Mouse (Mus musculus) induced T-regulatory cell, adult 2 months (primary cell): ENCODE measurements at regions not wholly inside any gene's neighbourhood (a gene's known extent, or its start where the extent isn't known, plus 50 kb on each side); places are given as distances from the start of the nearest gene placed in this dataset.

Source experiments
- DNase-seq: peaks from one replicate; pipeline ENCODE4 v3.0.0-alpha.2; 2012; ENCODE audit warnings: low read depth

DNA sequence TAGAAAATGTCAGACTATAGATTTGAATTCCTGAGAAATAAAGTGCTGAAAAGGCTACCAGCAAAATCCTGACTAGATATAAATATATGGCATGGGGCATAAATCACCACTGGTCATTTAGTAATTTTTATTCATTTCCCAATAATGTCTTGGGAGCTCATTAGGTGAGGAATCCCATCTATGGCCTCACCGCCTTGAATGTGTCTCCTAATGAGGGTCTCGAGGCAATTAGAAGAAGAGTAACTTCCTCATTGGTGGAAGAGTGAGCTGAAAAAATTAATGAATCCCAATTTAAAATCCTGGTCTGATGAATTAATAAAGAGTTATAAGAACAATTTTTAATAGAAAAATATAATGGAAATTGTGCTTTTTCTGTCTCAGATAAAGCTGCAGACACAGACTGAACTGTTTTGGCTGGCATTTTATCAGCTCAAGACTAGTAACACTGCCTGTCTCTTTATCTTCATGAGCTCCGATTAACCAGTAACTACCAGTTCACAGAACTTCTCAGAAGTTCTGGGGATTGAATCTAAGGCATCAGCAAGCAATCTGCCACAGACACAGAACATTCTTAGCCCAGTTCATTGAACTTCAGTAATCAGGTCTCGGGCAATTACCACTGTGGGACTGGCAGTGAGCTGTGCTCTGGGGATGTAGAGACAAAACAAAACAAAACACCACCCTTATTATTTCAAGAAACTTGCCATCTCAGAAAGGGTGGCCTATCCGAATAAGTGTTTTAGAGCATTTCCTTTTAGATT is 170.7 kb downstream of the Plpp3 start:
- no peak for DNase-seq

DNA sequence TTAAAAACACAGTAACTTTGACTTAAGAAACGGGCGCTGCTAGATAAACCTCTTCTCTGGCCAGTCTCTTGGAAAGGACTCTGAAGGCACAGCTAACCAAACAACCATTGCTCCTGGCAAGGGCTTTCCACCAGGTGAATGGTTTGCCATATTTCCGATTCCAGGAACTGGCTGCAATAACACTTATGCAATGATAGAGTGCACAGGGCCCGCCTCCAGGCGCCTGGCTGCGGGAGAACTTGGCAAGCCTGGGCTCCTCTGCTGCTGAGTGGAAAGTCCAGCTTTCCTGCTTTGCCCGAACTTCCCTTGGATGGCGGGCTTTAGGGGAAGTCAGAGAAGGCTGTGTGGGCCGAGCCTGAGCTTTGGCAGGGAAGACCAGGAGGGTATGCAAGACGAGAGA is 171.6 kb downstream of the Plpp3 start:
- DNase-seq: no peak

DNA sequence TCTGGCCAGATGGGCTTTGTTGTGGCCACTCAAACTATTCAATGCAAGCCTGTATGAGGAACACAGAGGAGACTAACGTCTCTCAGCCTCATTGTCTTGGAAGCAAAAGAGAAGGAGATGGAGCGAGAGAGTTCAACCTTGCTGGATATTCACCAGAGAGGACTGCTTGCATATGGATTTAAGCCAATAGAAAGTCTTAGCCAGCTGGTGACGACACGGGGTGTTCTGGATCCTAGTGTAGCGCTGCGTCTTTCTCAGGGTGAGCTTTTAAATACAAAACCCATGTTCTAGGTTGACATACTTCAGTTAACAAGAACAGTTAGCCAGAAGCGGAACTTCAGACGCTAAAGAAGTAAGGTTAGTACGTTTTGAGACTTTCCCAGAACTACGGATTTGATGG is 174.9 kb downstream of the Plpp3 start:
- no peak for DNase-seq

DNA sequence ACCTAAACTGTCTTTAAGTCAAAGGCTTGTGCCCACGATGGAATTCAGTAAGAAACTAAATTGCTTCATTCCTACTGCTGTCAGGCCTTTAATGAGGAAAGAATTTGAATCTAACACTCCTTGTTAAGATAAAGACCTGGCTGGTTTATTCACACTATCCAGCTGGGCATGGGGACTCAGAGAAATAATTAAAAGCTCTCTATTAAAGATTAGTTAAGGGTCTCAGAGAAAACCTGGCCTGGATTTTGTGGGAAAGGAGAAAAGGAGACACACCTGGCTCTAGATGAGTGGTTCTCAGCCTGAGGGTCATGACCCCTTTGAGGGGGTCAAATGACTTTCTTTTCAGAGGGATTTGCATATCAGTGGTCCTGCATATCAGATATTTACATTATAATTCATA is 178.7 kb downstream of the Plpp3 start:
- DNase-seq: no peak

DNA sequence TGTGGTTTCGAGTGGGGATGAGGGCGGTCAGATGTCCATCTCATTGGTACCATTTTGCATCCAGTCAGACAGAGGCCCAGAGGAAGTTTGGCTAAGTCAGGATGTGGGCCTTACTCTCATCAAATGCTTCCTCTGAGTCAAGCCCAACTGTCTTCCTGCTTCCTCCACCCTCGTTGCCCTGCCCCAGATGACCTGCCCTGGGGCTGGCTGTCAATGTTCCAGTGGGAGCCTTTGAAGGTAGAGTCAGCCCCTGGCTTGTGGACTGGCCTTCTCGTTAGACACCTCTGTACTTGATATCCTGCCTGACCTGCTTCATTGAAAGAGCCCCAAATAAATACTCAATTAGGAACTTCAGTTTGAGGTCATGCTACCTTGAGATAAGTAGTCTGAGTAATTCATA is 179.4 kb downstream of the Plpp3 start:
- DNase-seq: no peak

DNA sequence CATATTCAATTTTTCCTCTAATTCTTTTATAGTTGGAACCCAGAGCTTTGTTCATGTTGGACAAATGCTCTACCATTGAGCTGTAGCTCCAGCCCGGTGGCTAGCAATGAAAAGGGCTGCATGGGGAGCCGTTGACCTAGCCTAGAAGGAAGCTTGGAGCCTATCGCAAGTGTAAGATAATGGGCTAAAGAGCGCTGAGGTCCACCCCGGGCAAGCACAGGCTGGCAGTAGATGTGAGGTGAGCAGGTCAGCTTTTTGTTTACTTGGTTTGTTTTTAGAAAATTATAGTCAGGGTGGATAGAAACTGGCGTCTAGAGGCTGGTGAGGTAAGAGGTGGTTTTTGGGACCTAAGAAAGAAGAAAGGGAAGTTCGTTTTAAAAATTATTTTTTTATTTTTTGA is 181.0 kb downstream of the Plpp3 start:
- DNase-seq: no peak

DNA sequence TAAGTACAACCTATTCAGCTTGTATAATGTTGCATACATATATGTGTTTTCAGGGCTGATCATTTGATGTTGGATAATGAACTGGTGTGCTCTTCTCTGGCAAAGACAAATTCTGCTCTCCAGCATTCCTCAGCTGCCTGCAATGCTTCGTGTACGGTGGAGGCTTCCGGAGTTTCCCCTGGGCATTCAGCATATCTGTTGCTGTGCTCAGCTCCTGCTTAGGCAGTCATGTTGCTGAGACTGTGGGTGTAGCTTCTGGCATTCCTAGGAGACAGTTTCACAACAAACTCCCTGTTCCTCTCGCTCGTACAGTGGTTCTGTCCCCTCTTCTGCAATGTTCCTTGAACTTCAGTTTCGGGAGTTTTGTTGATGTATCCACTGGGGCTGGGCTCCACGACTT is 181.7 kb downstream of the Plpp3 start:
- no peak for DNase-seq

DNA sequence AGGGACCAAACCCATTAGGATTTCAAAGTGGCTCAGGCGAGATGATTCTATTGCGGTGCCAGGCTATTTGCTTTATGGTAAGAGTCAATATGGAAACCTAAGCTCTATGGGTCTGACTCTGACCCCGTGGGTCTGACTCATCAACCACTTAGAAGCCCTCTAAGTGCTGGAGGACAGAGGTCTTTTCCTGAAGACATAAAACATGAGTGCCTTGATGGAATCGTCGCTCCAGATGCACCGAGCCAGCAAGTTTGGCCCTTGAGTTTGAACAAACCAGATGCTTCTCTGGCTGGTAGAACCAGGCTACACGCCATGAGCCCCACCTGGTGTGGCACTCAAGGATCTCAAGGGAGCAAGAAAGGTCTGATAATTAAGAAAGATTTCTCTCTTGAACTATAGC is 184.1 kb downstream of the Plpp3 start:
- DNase-seq: no peak

DNA sequence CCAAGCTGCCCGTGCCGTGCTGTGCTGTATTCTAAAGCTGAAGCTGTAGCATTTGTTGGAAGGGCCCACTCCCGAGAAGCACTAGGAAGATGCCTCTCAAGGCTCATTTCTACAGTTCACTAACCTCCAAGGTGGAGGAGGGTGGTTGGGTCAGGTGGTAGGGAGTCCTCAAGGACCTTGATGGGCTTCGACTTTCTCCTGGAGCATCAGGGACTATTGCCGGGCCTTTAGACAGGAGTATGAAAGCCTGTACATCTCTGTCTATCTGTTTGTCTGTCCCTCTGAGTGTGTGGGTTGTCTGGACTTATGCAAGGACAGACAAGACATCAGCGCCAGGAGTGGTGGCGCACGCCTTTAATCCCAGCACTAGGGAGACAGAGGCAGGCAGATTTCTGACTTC is 189.7 kb downstream of the Plpp3 start:
- DNase-seq: no peak

DNA sequence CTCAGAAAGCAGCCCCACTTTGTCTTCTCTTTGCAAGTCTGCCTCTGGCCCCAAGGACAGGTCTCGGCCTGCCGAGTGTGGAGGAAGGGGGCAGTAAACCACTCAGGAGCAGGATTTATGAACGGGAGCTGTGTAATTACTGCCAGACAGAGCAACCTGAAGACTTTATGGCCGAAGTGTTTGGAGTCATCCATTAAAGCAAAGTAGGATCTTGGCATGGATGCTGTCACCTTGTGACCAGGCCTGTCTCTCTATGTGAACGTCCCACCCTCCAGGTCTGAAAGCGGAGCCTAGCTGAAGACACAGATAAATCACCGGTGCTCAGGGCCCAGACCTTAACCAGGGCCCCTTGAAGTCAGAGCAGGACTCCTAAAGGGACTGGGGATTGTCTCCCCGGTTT is 190.8 kb downstream of the Plpp3 start:
- no peak for DNase-seq

DNA sequence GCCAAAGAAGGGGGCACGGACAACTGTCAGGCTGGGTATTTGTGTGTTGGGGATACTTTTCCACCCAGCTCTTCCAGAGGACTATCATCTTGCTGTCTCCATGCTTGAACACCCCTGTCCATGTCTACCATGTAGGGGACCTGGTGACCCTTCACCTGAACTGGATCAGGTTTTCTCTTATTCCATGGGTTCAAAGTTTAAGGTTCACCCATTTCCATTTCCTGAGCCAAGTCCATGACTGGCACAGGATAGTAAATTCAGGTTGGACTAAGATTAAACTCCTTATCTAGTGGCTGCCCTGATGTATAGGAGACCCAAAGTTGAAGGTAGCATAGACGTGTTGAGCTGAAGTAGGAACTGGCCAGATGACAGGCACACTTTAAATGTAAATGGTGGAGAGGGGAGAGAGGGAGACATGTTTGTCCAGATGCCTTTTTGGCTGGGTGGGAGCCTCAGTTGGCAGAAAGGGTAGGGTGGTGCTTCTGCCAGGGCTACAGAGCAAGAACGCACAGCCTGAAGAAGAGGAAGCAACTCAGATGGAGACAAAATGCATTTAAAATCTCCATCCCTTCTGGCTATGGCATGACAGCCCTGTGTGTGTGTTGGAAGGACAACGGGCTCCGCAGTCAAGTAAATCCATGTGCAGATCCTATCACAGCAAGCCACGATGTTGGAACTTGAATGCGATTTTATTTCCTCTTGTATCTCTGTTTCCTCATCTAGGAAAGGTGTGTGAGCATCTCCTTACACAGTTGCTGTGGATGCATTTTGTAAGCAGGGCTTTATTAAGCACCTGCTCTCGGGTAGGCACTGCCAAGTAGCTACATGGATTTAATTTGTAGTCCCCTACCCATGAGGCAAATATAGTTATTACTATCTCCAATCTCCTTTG is 192.4 kb downstream of the Plpp3 start:
- DNase-seq: no peak

DNA sequence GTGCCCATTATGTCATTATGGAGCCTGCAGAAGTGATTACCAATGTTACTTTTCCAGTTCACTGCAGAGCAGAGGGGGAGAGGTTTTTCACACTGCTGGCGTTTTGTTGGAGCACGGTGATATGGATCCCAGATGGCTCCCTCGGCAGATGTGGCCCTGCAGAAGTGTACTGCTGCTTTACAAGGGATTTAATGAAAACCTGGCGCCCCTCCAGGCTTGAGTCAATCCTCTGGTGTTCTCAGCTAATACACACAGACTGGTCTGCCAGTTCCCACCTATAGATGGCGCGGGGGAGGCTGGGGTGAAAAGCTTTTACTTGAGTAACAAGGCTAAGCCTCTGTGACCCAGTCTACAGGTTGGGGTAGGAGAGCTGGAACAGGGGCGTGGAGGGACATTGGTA is 195.2 kb downstream of the Plpp3 start:
- DNase-seq: no peak

DNA sequence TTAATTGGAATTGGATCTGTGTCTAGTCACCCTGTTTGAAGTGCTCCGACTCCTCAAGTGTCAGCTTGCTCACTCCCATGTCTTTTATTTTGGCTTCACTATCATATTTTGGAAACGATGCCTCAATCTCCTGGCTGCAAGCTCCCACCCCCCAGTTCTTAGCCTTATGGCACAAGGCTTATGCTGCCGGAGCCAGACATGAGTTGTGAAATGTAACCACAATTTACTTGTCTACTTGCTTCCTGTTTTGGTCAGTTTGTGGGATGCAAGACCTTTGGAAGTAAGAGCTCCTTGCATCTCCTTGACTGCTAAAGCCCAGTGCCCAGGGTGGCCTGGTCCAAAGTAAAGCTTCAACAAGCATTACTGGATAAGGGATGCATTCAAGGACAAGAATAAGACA is 195.8 kb downstream of the Plpp3 start:
- no peak for DNase-seq

DNA sequence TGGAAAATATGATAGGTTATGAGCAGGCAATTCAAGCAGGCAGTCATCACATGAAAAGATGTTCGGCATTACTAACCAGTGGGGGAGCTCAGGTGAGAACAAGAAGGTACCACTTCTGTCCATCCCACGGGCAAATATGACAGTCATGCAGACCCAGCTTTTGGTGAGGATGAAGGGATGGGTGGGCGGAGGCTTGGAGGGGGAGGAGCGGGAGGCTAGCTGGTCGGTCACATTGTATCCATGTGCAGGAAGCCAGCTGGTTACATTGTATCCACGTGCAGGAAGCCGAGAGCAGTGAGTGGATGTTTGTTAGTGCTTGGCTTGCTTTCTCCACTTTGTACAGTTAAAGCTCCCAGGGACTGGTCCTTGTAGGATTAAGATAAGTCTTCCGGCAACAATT is 196.9 kb downstream of the Plpp3 start:
- DNase-seq: no peak

DNA sequence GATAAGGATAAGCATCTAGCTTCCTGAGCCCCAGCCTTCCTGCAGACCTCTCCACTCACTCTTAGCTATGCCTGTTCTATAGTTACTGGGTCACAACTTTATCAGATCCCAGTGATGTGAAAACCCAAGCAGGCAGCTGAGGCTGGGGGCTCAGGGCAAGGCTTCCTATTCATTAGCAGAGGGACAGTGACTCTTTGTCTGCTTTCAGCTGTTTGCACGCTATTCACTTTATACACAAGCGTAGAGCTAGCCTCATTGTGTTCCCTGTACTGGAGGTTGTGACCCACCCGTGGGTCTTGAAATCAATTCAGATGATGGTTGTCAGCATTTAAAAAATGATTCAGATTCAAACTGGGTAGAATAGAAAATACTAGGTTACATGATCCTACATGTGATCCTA is 199.5 kb downstream of the Plpp3 start:
- DNase-seq: no peak

DNA sequence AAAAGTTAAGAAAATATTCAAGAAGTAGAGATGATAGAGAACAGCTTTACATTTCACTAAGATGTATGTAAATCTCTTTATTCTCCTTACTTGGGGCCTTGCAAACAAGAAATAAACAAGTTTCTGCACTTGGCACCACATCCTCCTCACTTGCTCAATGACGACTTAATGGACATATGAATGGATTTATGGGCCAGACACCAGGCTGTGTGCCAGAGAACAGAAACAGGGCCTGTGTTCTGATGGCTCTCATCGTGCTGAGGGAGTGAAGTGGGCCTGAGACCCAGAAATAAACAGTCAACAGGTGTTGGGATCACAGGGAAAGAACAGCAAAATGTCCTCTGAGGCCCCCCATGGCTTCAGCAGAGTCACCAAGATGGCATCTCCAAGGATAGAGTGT is 201.6 kb downstream of the Plpp3 start:
- no peak for DNase-seq

DNA sequence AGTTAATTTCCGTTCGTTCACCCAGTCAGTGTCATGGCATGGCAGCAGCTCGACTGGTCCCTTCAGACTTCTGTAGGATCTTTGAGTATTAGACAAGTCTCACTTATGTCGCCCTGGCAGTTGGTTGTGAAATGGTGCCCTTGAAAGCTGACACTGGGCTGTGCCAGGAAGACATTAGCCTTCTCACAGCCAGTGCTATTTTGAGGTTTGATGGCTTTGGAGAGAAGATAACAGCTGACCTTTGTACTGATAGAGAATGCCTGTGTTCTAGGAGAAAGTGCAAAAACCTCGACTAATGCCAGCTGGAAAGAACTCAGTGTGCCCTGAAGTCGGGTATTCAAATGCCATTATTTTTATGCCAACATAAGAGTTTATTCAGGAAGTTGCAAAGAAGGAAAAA is 207.3 kb downstream of the Plpp3 start:
- DNase-seq: no peak

DNA sequence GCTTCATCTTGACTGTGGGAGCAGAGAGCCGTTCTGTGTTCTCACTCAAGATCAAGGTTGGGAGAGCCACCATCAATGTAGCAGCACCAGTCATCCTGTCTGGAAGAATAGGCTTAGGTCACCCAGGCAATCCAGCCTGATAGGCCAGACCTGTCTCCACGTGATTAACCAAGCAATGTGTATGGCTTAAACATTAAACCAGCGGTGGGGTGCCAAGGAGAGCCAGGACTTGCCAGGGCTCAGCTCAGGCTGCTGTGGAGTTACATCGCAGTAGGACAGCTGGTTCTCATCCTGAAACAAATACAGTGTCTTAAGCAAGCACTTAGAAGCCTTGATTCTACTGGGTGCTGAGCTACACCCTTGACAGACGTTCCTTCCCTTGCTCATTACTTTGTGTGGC is 207.9 kb downstream of the Plpp3 start:
- no peak for DNase-seq

DNA sequence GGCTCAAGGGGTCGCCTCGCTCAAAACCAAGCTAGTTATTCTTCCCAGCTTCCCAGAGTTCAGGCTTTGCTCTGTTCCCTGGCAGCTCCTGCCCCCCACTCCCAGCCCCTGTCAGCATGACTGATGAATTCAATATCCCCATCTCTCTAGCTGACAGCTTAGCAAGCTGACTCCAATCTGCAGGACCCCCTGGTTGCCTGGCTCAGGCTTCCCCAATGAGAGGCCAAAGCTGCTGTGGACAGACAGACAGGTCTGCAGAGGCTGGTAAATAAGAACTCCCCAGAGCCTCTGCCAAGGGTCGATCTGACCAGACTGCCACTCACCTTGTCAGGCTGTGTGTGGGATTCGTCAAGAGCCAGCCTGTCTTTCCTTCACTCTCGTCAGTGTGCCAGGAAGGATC is 219.4 kb downstream of the Plpp3 start:
- no peak for DNase-seq

DNA sequence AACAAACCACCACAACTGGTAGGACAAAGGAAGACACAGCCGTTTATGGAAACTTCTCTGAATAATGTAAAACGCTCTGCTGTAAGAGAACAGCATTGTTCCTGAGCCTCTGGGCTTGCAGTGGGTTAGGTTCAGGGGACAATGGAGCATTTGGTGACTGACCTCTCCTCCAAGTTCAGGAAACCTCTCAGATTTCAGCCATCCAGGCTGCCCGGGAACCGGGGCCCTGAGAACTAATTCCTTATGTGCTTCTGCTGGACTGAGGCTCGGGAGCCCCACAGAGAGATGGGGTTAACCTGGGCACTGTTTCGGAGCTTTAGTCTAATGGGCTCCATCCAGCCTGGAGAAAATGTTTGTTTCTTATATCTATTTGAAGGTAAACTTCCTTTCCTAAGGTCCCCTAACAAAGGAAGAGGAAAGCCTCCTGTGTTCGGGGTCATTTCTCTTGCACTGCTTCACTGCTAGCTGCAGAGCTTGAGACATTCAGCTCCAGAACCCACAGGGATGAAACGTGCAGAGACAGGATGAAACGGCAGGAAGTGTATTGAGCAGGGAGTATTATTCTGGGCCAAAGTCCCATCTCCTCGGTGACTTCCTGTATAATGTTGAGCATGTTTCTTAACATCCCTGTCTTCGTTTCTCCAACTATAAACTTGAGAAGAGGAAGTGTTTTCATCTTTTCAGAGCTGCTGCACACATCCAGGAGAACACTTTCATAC is 220.5 kb downstream of the Plpp3 start:
- DNase-seq: no peak

DNA sequence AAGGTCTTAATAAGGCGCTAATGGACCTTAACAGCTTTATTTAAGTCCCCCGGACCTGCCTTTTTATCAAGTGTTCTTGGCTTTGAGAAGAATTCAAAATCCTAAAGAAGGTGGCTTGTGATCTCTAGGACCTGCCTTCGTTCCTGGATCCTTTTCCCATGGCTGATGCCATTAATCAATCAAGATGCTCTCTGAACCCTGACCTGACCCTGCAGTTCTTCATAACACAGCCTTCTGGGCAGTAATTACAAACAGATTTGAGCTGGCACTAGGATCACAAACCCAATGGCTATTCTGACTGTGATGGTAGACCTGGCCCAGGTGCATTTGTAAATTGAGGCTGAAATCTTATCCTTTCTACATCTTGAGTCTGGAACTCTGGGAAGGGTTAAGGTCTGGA is 227.7 kb downstream of the Plpp3 start:
- DNase-seq: no peak

DNA sequence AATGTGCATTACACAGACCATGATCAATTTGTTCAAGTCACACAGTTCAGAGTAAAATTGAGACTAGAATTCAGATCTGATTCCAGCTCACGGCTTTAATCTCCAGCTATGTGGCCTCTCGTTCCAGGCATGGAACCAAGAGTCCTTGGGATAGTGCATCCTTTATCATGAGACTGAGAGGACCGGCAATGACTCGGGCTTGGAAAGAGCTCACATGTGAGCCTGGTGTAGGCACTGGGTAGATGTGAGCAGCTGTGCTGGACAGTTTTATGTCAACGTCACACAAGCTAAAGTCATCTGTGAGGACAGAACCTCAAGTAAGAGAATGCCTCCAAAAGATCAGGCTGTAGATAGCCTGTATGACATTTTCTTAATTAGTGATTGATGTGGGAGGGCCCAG is 228.3 kb downstream of the Plpp3 start:
- no peak for DNase-seq

DNA sequence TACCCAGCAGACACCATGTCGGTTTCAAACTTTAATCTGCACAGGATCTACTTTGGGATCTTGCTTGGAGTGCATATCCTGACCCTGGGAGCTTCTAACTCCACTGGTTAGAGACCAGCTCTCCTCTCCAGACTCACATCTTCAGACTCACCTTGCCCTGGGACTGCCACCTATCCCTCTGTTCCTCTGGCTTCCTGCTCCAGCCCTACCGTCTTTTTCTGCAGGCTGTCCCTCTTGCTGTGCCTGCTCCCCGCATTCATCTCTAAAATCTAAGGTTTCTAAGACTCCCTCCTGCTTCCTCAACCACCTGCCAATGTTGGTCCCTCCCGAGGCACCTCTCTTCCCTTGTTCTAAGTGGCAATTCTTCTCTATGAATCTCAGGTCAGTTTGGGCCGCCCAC is 233.2 kb downstream of the Plpp3 start:
- no peak for DNase-seq
